ENCODE assay signal across 8 mouse cellular contexts in the genomic region with DNA sequence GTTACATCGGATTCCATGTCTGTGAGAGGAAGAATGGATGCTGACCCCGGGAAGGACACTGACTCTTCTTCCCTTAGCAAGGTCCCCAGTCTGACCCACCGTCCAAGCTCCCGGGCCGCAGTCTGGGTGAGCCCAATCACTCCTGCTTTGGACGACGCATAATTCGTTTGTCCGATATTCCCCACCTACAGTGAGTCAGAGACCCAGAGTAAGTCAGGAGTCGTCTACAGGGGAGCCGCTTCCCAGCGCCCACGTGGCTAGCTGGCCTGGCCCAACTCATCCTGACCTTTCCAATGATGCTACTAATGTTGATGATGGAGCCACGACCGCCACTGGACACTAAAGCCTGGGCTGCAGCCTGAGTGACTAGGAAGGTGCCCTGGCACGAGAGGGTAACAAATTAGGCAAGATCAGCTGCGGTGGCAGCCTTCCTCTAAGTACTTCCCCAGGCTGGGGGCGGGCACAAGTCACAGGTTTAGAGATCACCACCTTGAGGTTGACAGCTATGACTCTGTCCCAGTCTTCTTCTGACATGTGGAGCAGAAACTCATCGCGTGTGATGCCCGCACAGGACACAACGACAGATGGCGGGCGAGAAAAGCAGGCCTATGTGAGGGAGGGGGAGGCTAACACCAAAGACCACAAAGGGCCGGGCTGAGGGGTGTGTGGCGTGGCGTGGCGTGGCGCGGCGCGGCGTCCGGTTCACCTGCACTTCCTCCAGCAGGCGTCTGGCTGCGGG. TPM values are rescaled to one million over a fixed set of nuclear protein-coding genes. Genes with fewer than 3 reads are reported as not detected.
A peak's percentile ranks its signal among the peaks of the same experiment; 100 is the strongest.
DNase-seq lines count a peak whose midpoint lies in the region; ATAC-seq and TF ChIP-seq lines count a peak whose summit lies in the region.

No protein-coding gene starts in this region.

- no peak for ATAC-seq in heart, embryonic 14.5 days (ENCODE audit: insufficient number of reproducible peaks, insufficient read depth, low FRiP score, low read depth)
- ATAC-seq in limb, embryonic 12.5 days (ENCODE audit: insufficient number of reproducible peaks, insufficient read depth, low FRiP score, low TSS enrichment, low read depth), result no peak
- ATAC-seq in midbrain, embryonic 14.5 days (ENCODE audit: low FRiP score, low TSS enrichment), result no peak

- H3K9ac ChIP-seq in heart, embryonic 14.5 days (ENCODE audit: low read length), result peak overlapping the region; percentile 82
- H3K9ac ChIP-seq in limb, embryonic 12.5 days (replicated peaks), result peak overlapping the region; percentile 73
- peak overlapping the region; percentile 65 for H3K9ac ChIP-seq in midbrain, embryonic 14.5 days (replicated peaks; ENCODE audit: low read length)

- no peak for DNase-seq in left cerebral cortex, adult 2 months (ENCODE audit: extremely low spot score in 1 of 2, low spot score in 2 of 2)
- DNase-seq in left cerebral cortex, postnatal 14 days (ENCODE audit: low spot score in 2 of 2), result no peak
- no peak for DNase-seq in midbrain, embryonic 14.5 days
- no peak for DNase-seq in frontal cortex, adult 2 months (ENCODE audit: extremely low spot score in 1 of 2, low spot score in 1 of 2)

- H3K27me3 ChIP-seq in heart, embryonic 14.5 days (ENCODE audit: control insufficient read depth, insufficient read depth, low read length), result no peaks in the 10 kb centered on the region
- no peaks in the 10 kb centered on the region for H3K27me3 ChIP-seq in limb, embryonic 12.5 days
- no peaks in the 10 kb centered on the region for H3K27me3 ChIP-seq in midbrain, embryonic 14.5 days (ENCODE audit: control insufficient read depth, insufficient read depth, low read length)
- H3K27me3 ChIP-seq in testis, adult 2 months (ENCODE audit: control insufficient read depth, insufficient read depth, low read length), result no peaks in the 10 kb centered on the region

- 0 out of 2 replicates have a peak, but pooled peaks have one; percentile 28 for TF ChIP-seq POLR2A in bone marrow, adult 2 months (IDR thresholded peaks at IDR 0.05; ENCODE audit: borderline replicate concordance, control insufficient read depth, low read depth, low read length)
- TF ChIP-seq POLR2A in testis, adult 2 months (IDR thresholded peaks at IDR 0.05; ENCODE audit: control insufficient read depth, low read depth, low read length), result 0 out of 2 replicates have a peak, but pooled peaks have one; percentile 17

- H3K4me3 ChIP-seq in left cerebral cortex, adult 2 months, result peak overlapping the region; percentile 73
- H3K4me3 ChIP-seq in bone marrow, adult 2 months (replicated peaks; ENCODE audit: control insufficient read depth, low read depth, low read length), result peak overlapping the region; percentile 96
- peak overlapping the region; percentile 69 to 70 for H3K4me3 ChIP-seq in heart, embryonic 14.5 days (ENCODE audit: control insufficient read depth in 1 of 2, insufficient read depth in 1 of 2, low read depth in 1 of 2, low read length in 2 of 2)
- H3K4me3 ChIP-seq in limb, embryonic 12.5 days (replicated peaks), result peak overlapping the region; percentile 87
- peak overlapping the region; percentile 88 for H3K4me3 ChIP-seq in midbrain, embryonic 14.5 days (replicated peaks; ENCODE audit: low read depth, low read length)
- H3K4me3 ChIP-seq in testis, adult 2 months (ENCODE audit: control insufficient read depth, low read depth, low read length), result peak overlapping the region; percentile 83

- intact Hi-C loops in left cerebral cortex, adult 2 months (cut with DNase I), result no loop called here
- intact Hi-C loops in left cerebral cortex, postnatal 14 days (cut with DNase I), result no loop called here

- WGBS in bone marrow, adult 2 months, result 9% methylated on average over 36 of the region's 36 CpGs
- WGBS in heart, embryonic 14.5 days, result 11% methylated on average over 30 of the region's 36 CpGs
- WGBS in limb, embryonic 12.5 days, result 9% methylated on average over 36 of the region's 36 CpGs
- WGBS in midbrain, embryonic 14.5 days, result 1% methylated on average over 36 of the region's 36 CpGs

- H3K4me2 ChIP-seq in heart, embryonic 14.5 days (ENCODE audit: low read length), result peak overlapping the region; percentile 94
- peak overlapping the region; percentile 99 for H3K4me2 ChIP-seq in limb, embryonic 12.5 days
- H3K4me2 ChIP-seq in midbrain, embryonic 14.5 days (ENCODE audit: low read length), result peak overlapping the region; percentile 92

- TF ChIP-seq CTCF in left cerebral cortex, adult 2 months (IDR thresholded peaks at IDR 0.05), result no peak
- TF ChIP-seq CTCF in bone marrow, adult 2 months (IDR thresholded peaks at IDR 0.05; ENCODE audit: control insufficient read depth, insufficient read depth, low read length), result no peak
- no peak for TF ChIP-seq CTCF in testis, adult 2 months (IDR thresholded peaks at IDR 0.05; ENCODE audit: control insufficient read depth, insufficient read depth, insufficient replicate concordance, low read depth, low read length)

- H3K36me3 ChIP-seq in heart, embryonic 14.5 days (ENCODE audit: control insufficient read depth, insufficient read depth, low read length), result peaks cover 33% of the 10 kb centered on the region
- H3K36me3 ChIP-seq in limb, embryonic 12.5 days, result peaks cover 38% of the 10 kb centered on the region
- peaks cover 32% of the 10 kb centered on the region for H3K36me3 ChIP-seq in midbrain, embryonic 14.5 days (ENCODE audit: control insufficient read depth, insufficient read depth, low read length)
- peaks cover 2% of the 10 kb centered on the region; the same call in 1 of the 2 replicates for H3K36me3 ChIP-seq in testis, adult 2 months (ENCODE audit: control insufficient read depth, insufficient read depth, low read length)

- peaks cover 16% of the 10 kb centered on the region for H3K4me1 ChIP-seq in bone marrow, adult 2 months (ENCODE audit: control insufficient read depth, insufficient read depth, low read length)
- H3K4me1 ChIP-seq in heart, embryonic 14.5 days (ENCODE audit: control insufficient read depth in 2 of 2, insufficient read depth in 2 of 2, low read length in 2 of 2), result peaks cover 23 to 52% of the 10 kb centered on the region in 2 experiments
- H3K4me1 ChIP-seq in limb, embryonic 12.5 days (replicated peaks), result peaks cover 62% of the 10 kb centered on the region
- H3K4me1 ChIP-seq in midbrain, embryonic 14.5 days (ENCODE audit: control insufficient read depth, insufficient read depth, low read length), result peaks cover 54% of the 10 kb centered on the region
- H3K4me1 ChIP-seq in testis, adult 2 months (ENCODE audit: control insufficient read depth, insufficient read depth, low read length), result peaks cover 46% of the 10 kb centered on the region

- H3K9me3 ChIP-seq in heart, embryonic 14.5 days (ENCODE audit: control insufficient read depth, low read length), result no peaks in the 10 kb centered on the region
- no peaks in the 10 kb centered on the region for H3K9me3 ChIP-seq in limb, embryonic 12.5 days
- H3K9me3 ChIP-seq in midbrain, embryonic 14.5 days (ENCODE audit: control insufficient read depth, low read length), result no peaks in the 10 kb centered on the region

- peak overlapping the region; percentile 76 for H3K27ac ChIP-seq in left cerebral cortex, adult 2 months
- H3K27ac ChIP-seq in bone marrow, adult 2 months (ENCODE audit: control insufficient read depth, insufficient read depth, low read depth, low read length, poor library complexity), result peak overlapping the region; percentile 96
- peak overlapping the region; percentile 34 to 82 for H3K27ac ChIP-seq in heart, embryonic 14.5 days (replicated peaks in 1 of 2; ENCODE audit: control insufficient read depth in 1 of 2, insufficient read depth in 1 of 2, low read depth in 2 of 2, low read length in 2 of 2)
- H3K27ac ChIP-seq in limb, embryonic 12.5 days, result peak overlapping the region; percentile 88
- peak overlapping the region; percentile 99 for H3K27ac ChIP-seq in midbrain, embryonic 14.5 days (replicated peaks; ENCODE audit: low read depth, low read length)
- peak overlapping the region; percentile 52 for H3K27ac ChIP-seq in testis, adult 2 months (ENCODE audit: control insufficient read depth, insufficient read depth, low read depth, low read length)

RNA-seq across cellular contexts. Expression of a gene that starts 0.8 kb away (rescaled TPM):
- total RNA-seq in left cerebral cortex, adult 2 months (2021), result 10 to 100 TPM; 34.4 to 41.2 TPM
- 10 to 100 TPM; 27.7 to 30.1 TPM for total RNA-seq in left cerebral cortex, postnatal 14 days (2021)
- polyA plus RNA-seq in bone marrow, adult 2 months (2011; ENCODE audit: insufficient read depth, insufficient read length, low replicate concordance, missing spikeins), result 120 and 165 TPM in 2 replicates
- polyA plus RNA-seq in heart, embryonic 14.5 days (2014; fragmentation: Nextera tagmentation; extraction: Ambion mirVana), result 46.8 and 57.7 TPM in 2 replicates
- polyA plus RNA-seq in limb, embryonic 12.5 days (2016; fragmentation: Nextera tagmentation; extraction: Ambion mirVana), result 54.4 and 56.8 TPM in 2 replicates
- 56.1 and 75.0 TPM in 2 replicates for polyA plus RNA-seq in midbrain, embryonic 14.5 days (2014; fragmentation: Nextera tagmentation; extraction: Ambion mirVana)
- 24.5 and 25.0 TPM in 2 replicates for polyA plus RNA-seq in testis, adult 2 months (2012; rRNA removed)
- polyA plus RNA-seq in frontal cortex, adult 2 months (2012; rRNA removed), result 84.6 and 87.2 TPM in 2 replicates

RNA-seq across cellular contexts. Expression of a gene that starts 2.6 kb away (rescaled TPM):
- total RNA-seq in left cerebral cortex, adult 2 months (2021), result 10 to 100 TPM; 34.8 to 44.9 TPM
- 10 to 100 TPM; 25.3 to 30.8 TPM for total RNA-seq in left cerebral cortex, postnatal 14 days (2021)
- polyA plus RNA-seq in bone marrow, adult 2 months (2011; ENCODE audit: insufficient read depth, insufficient read length, low replicate concordance, missing spikeins), result 9.0 and 35.7 TPM in 2 replicates
- polyA plus RNA-seq in heart, embryonic 14.5 days (2014; fragmentation: Nextera tagmentation; extraction: Ambion mirVana), result 5.4 and 7.4 TPM in 2 replicates
- 21.6 and 25.3 TPM in 2 replicates for polyA plus RNA-seq in limb, embryonic 12.5 days (2016; fragmentation: Nextera tagmentation; extraction: Ambion mirVana)
- 9.1 and 18.5 TPM in 2 replicates for polyA plus RNA-seq in midbrain, embryonic 14.5 days (2014; fragmentation: Nextera tagmentation; extraction: Ambion mirVana)
- 27.8 and 31.4 TPM in 2 replicates for polyA plus RNA-seq in testis, adult 2 months (2012; rRNA removed)
- polyA plus RNA-seq in frontal cortex, adult 2 months (2012; rRNA removed), result 80.9 and 89.6 TPM in 2 replicates

RNA-seq across cellular contexts. Expression of a gene that starts 4.4 kb away (rescaled TPM):
- 100 to 1,000 TPM in 1 of 2 experiments, 10 to 100 TPM in 1; 98.6 to 104 TPM for total RNA-seq in left cerebral cortex, adult 2 months (2021)
- total RNA-seq in left cerebral cortex, postnatal 14 days (2021), result 10 to 100 TPM; 95.3 to 99.9 TPM
- 51.4 and 84.6 TPM in 2 replicates for polyA plus RNA-seq in bone marrow, adult 2 months (2011; ENCODE audit: insufficient read depth, insufficient read length, low replicate concordance, missing spikeins)
- 48.0 and 53.2 TPM in 2 replicates for polyA plus RNA-seq in heart, embryonic 14.5 days (2014; fragmentation: Nextera tagmentation; extraction: Ambion mirVana)
- 179 and 191 TPM in 2 replicates for polyA plus RNA-seq in limb, embryonic 12.5 days (2016; fragmentation: Nextera tagmentation; extraction: Ambion mirVana)
- polyA plus RNA-seq in midbrain, embryonic 14.5 days (2014; fragmentation: Nextera tagmentation; extraction: Ambion mirVana), result 95.7 and 97.0 TPM in 2 replicates
- polyA plus RNA-seq in testis, adult 2 months (2012; rRNA removed), result 33.4 and 36.3 TPM in 2 replicates
- 101 and 102 TPM in 2 replicates for polyA plus RNA-seq in frontal cortex, adult 2 months (2012; rRNA removed)

RNA-seq across cellular contexts. Expression of a gene that starts 4.5 kb away (rescaled TPM):
- total RNA-seq in left cerebral cortex, adult 2 months (2021), result 10 to 100 TPM; 84.7 to 86.2 TPM
- total RNA-seq in left cerebral cortex, postnatal 14 days (2021), result 10 to 100 TPM; 81.7 to 86.7 TPM
- polyA plus RNA-seq in bone marrow, adult 2 months (2011; ENCODE audit: insufficient read depth, insufficient read length, low replicate concordance, missing spikeins), result 36.0 and 70.9 TPM in 2 replicates
- polyA plus RNA-seq in heart, embryonic 14.5 days (2014; fragmentation: Nextera tagmentation; extraction: Ambion mirVana), result 14.2 and 16.4 TPM in 2 replicates
- polyA plus RNA-seq in limb, embryonic 12.5 days (2016; fragmentation: Nextera tagmentation; extraction: Ambion mirVana), result 64.3 and 64.4 TPM in 2 replicates
- polyA plus RNA-seq in midbrain, embryonic 14.5 days (2014; fragmentation: Nextera tagmentation; extraction: Ambion mirVana), result 33.3 and 33.4 TPM in 2 replicates
- polyA plus RNA-seq in testis, adult 2 months (2012; rRNA removed), result 25.5 and 28.0 TPM in 2 replicates
- polyA plus RNA-seq in frontal cortex, adult 2 months (2012; rRNA removed), result 69.5 and 79.4 TPM in 2 replicates

RNA-seq across cellular contexts. Expression of a gene that starts 12.2 kb away (rescaled TPM):
- total RNA-seq in left cerebral cortex, adult 2 months (2021), result 10 to 100 TPM; 11.3 to 15.2 TPM
- total RNA-seq in left cerebral cortex, postnatal 14 days (2021), result 10 to 100 TPM; 16.6 to 22.6 TPM
- polyA plus RNA-seq in bone marrow, adult 2 months (2011; ENCODE audit: insufficient read depth, insufficient read length, low replicate concordance, missing spikeins), result 10.7 and 12.6 TPM in 2 replicates
- 0.32 and 0.51 TPM in 2 replicates for polyA plus RNA-seq in heart, embryonic 14.5 days (2014; fragmentation: Nextera tagmentation; extraction: Ambion mirVana)
- 17.5 and 31.9 TPM in 2 replicates for polyA plus RNA-seq in limb, embryonic 12.5 days (2016; fragmentation: Nextera tagmentation; extraction: Ambion mirVana)
- 2.4 and 2.9 TPM in 2 replicates for polyA plus RNA-seq in midbrain, embryonic 14.5 days (2014; fragmentation: Nextera tagmentation; extraction: Ambion mirVana)
- polyA plus RNA-seq in testis, adult 2 months (2012; rRNA removed), result 2.4 and 2.8 TPM in 2 replicates
- polyA plus RNA-seq in frontal cortex, adult 2 months (2012; rRNA removed), result 10.0 and 10.7 TPM in 2 replicates
